Mouse (Mus musculus) lung, postnatal 14 days (tissue): ENCODE measurements around the gene Cfap74.
"Not testable (repeated sequence)": the region's sequence is repeated elsewhere in the genome, so short reads cannot be mapped to it uniquely, and the experiment has no call there.

Source experiments
- DNase-seq: peaks from one replicate; pipeline ENCODE4 v3.0.0; 2021

Gene Cfap74

DNA sequence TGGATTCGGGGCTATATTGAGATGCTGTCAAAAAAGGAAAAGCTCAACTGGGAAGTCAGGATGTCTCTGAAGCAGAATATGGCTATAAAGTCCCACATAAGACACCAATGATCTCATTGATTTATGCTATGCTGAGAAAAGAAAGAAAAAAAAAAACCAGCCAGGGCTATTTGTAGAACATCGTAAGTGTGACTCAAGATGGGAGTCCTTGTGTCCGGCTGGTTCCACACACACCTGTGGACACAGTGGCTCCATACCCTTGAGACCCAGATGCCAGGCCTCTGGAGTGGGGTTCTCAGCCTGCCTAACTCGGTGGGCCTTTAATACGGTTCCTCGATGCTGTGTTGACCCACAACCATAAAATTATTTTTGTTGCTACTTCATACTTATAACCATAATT lies 3.1 kb downstream of the Cfap74 start:
- DNase-seq = no peak

DNA sequence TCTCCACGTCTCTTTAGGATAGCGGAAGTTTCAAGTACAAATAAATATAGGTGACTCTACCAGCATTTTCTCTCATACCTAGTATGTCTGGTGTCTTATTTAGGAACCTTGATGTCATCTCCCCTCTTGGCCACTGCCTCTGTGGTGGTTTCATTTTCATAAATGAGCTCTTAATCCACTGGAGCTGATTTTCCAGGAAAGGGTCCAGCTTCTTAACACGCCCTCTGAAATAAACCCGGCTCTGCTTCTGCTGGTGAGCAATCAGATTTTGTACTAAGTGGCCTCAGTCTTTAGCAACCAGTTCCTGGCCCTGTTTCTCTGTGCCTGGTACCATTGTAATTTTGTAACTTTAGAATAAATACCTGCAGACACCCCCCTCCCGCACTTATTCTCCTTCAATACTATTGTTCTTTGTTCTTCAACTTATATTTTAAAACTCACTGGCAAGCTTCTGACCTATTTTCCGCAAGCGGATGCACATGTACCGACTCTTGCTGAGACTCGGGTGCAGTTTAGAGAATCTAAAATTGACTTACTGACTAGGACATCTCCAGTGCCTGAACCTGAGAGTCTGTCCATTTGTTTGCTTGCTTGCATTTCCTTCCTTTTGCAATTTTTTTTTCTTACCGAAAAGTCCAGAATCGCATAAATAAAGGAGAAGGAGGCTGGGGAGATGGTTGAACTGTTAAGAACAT lies 4.8 kb downstream of the Cfap74 start:
- DNase-seq = no peak

GRCm38 (mm10) chr4:155414656-155415235 lies 5.8 kb downstream of the Cfap74 start:
- no peak for DNase-seq

DNA sequence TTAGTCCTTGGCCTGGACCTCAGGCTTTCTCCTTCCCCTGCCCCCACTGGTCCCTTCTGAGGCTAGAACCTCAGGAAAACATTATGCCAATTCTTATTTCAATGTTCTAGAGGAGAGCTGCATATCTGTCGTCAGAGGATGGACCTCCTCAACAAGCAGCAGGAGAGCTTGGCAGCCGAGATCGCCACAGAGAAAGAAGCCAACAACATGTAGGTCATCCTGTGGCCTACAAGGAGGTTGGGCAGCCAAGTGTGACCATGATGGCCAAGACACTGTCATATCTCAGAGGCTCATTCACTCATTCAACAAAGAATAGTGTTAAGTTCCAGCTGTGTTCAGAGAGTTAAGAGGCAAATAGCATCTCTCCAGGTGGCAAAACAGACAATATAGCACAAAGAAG lies 11.1 kb downstream of the Cfap74 start:
- DNase-seq = no peak

DNA sequence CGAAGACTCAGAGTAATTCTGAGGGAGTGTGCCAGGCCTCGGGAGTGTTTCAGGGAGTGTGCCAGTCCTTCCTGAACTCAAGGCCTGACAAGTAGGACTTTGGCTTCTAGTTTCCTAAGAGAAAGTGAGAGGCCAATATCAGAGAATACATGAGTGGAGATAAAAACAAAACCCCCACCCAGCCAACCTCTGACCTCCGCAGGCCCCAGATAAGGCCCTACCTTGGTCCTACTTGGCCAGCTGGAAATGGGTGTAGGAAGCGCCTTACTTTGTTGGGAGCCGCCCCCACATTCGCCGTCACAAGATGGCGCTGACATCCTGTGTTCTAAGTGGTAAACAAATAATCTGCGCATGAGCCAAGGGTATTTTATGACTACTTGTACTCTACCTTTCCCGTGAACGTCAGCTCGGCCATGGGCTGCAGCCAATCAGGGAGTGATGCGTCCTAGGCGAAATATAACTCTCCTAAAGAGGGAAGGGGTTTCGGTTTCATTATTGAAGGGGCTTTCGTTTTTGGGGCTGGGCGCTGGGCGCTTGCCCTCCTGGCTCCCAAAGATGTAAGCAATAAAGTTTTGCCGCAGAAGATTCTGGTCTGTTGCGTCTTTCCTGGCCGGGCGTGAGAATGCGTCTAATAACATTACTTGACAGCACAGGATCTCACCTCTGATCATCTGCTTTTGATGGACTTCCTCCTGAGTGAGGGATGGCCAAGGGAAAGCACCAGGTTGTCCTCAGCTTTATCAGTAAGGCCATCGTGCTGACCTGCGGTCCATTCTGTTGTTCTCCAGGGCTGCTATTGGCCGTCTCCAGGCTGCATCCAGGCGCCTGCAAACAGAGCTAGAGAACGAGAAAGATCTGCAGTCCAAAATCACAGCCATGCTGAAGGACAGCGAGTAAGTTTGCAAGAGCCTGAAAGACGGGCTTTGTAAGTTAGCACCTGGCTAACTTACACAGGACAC lies 12.7 kb downstream of the Cfap74 start:
- DNase-seq = not testable (repeated sequence)

GRCm38 (mm10) chr4:155423988-155424387 lies 15.0 kb downstream of the Cfap74 start:
- no peak for DNase-seq

DNA sequence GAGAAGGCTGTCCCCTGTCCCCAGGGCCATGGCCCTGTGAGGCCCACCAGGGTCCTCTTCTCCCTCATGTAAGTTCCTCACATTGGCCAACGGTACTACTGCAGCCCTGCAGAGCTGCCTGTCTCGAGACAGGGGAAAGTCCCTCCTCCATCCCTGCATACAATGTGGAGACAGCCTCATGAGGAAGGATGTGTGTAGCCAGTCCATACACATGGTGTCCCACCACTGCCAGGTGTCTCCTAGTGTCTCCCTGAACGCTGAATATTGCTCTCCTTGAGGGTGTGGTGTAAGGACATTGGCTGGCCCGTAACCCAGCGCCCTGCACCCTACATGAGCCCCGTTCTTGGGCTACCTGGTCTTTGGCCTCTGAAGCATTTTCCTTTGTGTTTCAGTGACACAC lies 17.3 kb downstream of the Cfap74 start:
- DNase-seq = no peak

DNA sequence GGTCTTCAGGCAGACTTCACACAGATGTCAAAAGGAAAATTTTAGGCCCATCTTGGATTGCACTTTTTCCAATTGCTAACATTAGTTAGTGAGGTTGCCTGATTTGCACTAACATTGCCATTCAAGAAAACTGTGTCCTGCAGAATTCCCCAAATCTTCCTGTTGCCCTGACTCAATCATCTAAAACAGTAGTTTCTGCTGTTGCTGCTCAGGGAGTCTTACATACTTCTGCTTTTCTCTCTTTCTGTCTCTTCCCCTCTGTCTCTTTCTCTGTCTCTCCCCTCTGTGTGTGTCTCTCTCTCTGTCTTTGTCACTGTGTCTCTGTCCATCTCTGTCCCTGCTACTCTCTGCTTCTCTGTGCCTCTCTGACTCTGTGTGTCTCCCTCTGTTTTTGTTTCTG lies 19.5 kb downstream of the Cfap74 start:
- DNase-seq = no peak

DNA sequence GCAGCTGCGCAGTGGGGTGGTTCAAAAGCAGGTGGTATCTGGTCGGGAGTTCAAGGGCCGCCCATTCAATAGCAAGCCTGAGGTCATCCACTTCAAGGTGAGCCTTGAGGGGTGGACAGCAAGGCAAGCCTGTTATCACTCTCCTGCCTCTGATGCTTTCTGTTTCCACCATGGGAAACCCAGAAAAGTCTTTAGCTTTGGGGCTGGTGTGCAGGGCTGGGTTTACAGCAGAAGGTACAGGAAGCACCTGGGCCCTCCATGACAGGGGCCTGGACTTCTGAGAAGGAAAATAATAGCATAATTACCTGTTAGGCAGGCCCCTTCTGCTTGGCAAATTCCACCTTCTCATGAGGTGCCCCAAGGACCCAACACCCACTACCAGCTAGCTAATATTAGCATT lies 20.2 kb downstream of the Cfap74 start:
- no peak for DNase-seq

DNA sequence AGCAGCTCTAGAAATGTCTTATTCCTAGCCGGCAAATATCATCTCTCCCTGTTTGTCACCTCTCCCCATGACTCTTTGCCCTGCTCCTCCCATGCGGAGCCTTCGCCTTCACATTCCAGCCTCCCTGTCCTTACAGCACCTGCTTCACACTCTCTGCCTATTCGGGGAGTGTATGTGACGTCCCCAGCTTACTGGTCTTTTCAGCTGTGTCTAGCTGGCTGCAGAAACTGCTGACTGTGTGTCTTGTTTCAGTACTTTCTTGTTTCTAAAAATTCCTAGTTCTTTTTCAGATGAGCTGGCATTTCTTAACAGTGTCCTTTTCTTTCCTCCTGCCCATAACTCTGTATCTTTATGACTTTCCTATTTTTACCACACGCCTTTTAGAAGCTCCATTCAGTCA lies 23.4 kb downstream of the Cfap74 start:
- DNase-seq = no peak

GRCm38 (mm10) chr4:155433993-155434392 lies 25.0 kb downstream of the Cfap74 start:
- no peak for DNase-seq

DNA sequence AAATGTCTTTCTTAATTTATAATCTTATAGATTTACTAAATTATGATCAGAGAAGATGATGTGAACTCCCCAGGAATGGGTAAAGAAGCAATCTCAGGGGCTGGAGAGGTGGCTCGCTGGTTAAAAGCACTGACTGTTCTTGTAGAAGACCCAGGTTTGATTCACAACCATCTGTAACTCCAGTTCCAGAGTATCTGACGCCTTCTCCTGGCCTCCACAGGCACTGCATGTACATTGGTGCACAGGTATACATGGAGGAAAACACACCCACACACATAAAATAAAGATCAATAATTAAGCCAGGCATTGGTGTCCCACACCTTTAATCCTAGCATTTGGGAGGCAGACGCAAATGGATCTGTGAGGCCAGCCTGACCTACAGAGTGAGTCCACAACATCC lies 33.8 kb downstream of the Cfap74 start:
- DNase-seq = no peak

DNA sequence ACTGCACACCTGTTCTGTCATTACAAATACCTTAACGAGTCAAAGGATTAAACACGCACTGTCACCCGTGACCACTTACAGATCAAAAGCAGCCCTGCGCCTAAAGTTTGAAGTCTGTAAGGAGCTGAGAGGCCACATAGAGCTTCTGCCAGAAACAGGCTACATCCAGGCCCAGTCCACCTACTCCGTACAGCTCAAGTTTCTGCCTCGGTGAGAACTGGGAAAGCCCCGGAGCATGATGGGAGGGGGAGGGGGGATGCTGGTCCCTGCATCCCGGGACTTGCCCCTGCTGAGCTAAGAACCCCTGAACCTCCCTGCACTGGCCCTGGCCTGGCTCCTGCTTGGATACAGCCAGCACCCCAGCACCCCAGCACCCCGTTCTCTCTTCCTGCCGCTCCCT lies 42.6 kb downstream of the Cfap74 start:
- DNase-seq = no peak

DNA sequence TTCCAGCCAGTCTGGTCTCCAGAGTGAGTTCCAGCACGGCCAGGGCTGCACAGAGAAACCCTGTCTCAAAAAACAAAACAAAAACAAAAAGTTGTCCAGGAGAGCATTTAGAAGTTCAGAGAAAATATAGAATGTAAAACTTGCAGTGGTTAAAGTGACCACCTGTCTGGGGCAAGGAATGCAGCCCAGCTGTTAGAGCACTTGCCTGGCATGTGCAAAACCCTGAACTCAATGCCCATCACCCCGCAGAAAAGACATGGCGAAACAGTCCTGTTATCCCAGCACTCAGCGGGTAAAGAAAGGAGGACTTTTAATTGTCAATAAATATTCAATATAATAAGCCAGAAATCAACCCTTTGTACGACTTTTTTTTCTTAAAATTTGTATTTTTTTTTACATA lies 49.6 kb downstream of the Cfap74 start:
- DNase-seq = no peak

DNA sequence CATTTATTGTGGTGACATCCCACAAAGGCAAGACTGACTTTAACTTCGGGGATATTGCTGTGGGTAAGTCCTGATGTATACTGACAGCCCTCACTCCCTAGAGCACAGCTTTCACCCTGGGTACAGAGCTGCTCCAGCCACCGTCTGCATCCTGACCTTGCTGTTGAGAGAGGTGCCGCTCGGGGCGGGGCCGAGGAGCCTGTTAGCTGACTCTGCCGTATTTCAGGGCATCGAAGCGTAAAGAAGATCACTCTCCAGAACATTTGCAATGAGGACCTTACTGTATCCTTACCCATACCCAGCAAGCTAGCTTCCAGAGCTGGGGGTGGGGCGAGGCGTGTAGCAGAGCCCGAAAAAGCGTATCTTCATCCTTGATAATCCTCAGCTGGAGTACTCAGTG lies 54.1 kb downstream of the Cfap74 start:
- no peak for DNase-seq

- DNase-seq = no peak
These were observed 54.6 kb downstream of the Cfap74 start for GRCm38 (mm10) chr4:155463611-155464010.

- DNase-seq = no peak
These were observed 55.1 kb downstream of the Cfap74 start for GRCm38 (mm10) chr4:155464061-155464460.

GRCm38 (mm10) chr4:155465607-155466006 lies 56.6 kb downstream of the Cfap74 start:
- no peak for DNase-seq

DNA sequence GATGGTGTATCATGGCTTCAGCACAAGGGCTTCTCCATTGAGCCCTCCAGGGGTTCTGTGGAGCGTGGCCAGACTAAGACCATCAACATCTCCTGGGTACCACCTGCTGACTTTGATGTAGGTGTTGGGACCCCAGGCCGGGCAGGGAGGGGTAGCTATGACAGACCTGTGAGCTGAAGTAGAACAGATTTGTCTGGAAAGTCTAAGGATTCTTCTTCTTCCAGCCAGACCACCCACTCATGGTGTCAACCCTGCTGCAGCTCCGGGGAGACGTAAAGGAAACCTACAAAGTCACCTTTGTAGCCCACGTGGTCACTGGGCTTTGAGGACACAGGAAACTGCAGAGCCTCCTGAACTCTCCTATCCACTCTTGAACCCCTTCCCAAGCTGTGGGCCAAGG lies 57.1 kb downstream of the Cfap74 start:
- DNase-seq = no peak

- DNase-seq = no peak
These were observed 58.4 kb downstream of the Cfap74 start for GRCm38 (mm10) chr4:155467237-155468010.

DNA sequence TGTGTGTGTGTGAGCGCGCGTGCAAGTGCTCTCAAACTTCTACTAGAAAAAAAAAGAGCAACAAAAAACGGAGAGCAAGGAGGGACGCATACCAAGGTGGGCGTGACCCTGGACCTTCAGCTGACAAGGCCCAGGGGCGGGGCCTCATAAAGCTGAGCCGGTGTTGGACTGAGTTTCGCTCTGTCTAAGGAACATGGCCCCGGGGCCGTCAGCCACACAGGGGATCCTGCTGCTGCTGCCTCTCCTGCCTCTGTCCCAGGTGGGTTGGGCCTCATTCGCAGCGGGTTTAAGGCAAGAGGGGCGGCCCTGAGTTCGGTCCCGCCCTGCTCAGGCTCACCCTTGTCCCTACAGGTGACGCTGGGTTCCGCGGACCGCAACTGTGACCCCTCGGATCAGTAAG lies 60.0 kb downstream of the Cfap74 start, which contains the start of gene Tmem52:
TSS of gene Tmem52 (plus strand) at position 163 of the 400 bp plus-strand sequence.
- DNase-seq = peak; percentile 51

DNA sequence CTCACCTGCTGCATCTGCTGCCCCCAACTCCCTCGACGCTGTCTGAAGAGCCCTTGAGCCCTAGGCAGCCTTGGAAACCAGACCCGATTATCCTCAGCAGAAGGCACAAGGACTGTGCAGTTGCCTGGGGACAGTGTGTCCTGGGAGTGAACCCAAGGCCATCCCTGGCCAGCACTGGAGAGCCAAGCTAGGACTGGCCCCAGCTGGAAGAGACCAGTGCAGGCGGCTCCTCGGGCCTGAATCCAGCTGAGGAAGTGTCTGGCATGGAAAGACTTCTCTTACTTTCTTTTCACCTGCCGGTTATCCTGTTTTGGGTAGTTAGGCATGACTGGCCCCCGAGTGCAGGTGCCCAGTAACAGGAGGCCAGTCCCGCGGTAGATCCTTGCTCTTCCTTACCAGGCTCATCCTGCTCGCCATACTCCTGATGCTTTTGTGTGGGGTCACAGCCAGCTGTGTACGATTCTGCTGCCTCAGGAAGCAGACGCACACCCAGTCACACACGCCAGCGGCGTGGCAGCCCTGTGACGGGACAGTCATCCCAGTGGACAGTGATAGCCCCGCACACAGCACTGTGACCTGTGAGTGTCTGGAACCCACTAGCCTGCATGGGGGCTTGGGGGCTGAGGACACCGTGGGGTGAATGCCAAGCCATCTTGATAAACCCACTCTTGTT lies 60.7 kb downstream of the Cfap74 start:
- DNase-seq = peak; percentile 35
